Mouse (Mus musculus) liver (tissue): Measurements from ENCODE around the gene Tmprss13.

Source experiments
- DNase-seq: peaks from one replicate; pipeline ENCODE4 v3.0.0-alpha.2; 2020; ENCODE audit warnings: mixed read lengths

Gene Tmprss13

GRCm38 (mm10) chr9:45337406-45337805 is 18.5 kb downstream of the Tmprss13 start:
- DNase-seq, result no peak

- no peak for DNase-seq
Measured at GRCm38 (mm10) chr9:45343066-45343465, 24.2 kb downstream of the Tmprss13 start.

GRCm38 (mm10) chr9:45345516-45345915 is 26.6 kb downstream of the Tmprss13 start:
- DNase-seq, result no peak

GRCm38 (mm10) chr9:45346276-45346675 is 27.4 kb downstream of the Tmprss13 start:
- no peak for DNase-seq

- DNase-seq, result no peak
Measured at GRCm38 (mm10) chr9:45348560-45348959, 29.7 kb downstream of the Tmprss13 start.

- no peak for DNase-seq
Measured at GRCm38 (mm10) chr9:45349181-45349580, 30.3 kb downstream of the Tmprss13 start.

- DNase-seq, result no peak
Measured at GRCm38 (mm10) chr9:45349851-45350250, 31.0 kb downstream of the Tmprss13 start.

GRCm38 (mm10) chr9:45355192-45355591 is 36.3 kb downstream of the Tmprss13 start:
- DNase-seq, result no peak

GRCm38 (mm10) chr9:45358356-45358755 is 39.5 kb downstream of the Tmprss13 start:
- DNase-seq, result no peak

GRCm38 (mm10) chr9:45362051-45362461 is 43.2 kb downstream of the Tmprss13 start:
- DNase-seq, result no peak

GRCm38 (mm10) chr9:45363639-45364214 is 44.8 kb downstream of the Tmprss13 start:
- no peak for DNase-seq

- no peak for DNase-seq
Measured at GRCm38 (mm10) chr9:45367716-45368115, 48.8 kb downstream of the Tmprss13 start.

- DNase-seq, result no peak
Measured at GRCm38 (mm10) chr9:45368341-45368901, 49.5 kb downstream of the Tmprss13 start.

- peak; percentile 36 for DNase-seq
Measured at GRCm38 (mm10) chr9:45370117-45370561, 51.2 kb downstream of the Tmprss13 start, which contains the start of gene Fxyd6. Gene Fxyd6 (plus strand): TSS chr9:45370185.

- no peak for DNase-seq
Measured at GRCm38 (mm10) chr9:45370616-45371336, 51.9 kb downstream of the Tmprss13 start.

GRCm38 (mm10) chr9:45371337-45371707 is 52.4 kb downstream of the Tmprss13 start:
- DNase-seq, result no peak

GRCm38 (mm10) chr9:45373896-45374295 is 55.0 kb downstream of the Tmprss13 start:
- no peak for DNase-seq

- no peak for DNase-seq
Measured at GRCm38 (mm10) chr9:45374988-45375502, 56.1 kb downstream of the Tmprss13 start.

- DNase-seq, result no peak
Measured at GRCm38 (mm10) chr9:45376427-45376826, 57.5 kb downstream of the Tmprss13 start.

GRCm38 (mm10) chr9:45376883-45377282 is 58.0 kb downstream of the Tmprss13 start:
- no peak for DNase-seq

- no peak for DNase-seq
Measured at GRCm38 (mm10) chr9:45380411-45381251, 61.7 kb downstream of the Tmprss13 start.

- no peak for DNase-seq
Measured at GRCm38 (mm10) chr9:45382336-45382735, 63.4 kb downstream of the Tmprss13 start.

GRCm38 (mm10) chr9:45382834-45383233 is 63.9 kb downstream of the Tmprss13 start:
- DNase-seq, result no peak
